Mouse (Mus musculus) liver, adult 2 months (tissue): Measurements from ENCODE around the gene Gcnt1.

Experiments used
- CTCF ChIP-seq: fragments of 200-500 bp; IDR thresholded peaks from 2 replicates; pipeline ENCODE4 v1.5.1; 2011; ENCODE audit warnings: low read depth, low read length, control low read depth
- POLR2A ChIP-seq: fragments of 200-500 bp; IDR thresholded peaks from 2 replicates; pipeline ENCODE4 v1.6.1; 2011; ENCODE audit warnings: low read length, control low read depth; ENCODE audit not compliant: insufficient read depth; ENCODE audit errors: extremely low read depth

GRCm38 (mm10) chr19:17392866-17393265 lies 20.2 kb upstream of the Gcnt1 start:
- TF ChIP-seq CTCF = no peak
- TF ChIP-seq POLR2A = no peak
